Mouse (Mus musculus) adrenal gland, postnatal 10 days (tissue): ENCODE results near the gene Gm6904. TPM values are rescaled to one million over a fixed set of nuclear protein-coding genes. Genes with fewer than 3 reads are reported as not detected.
"Not testable (repeated sequence)": the region's sequence is repeated elsewhere in the genome, so short reads cannot be mapped to it uniquely, and the experiment has no call there.

Source experiments
- DNase-seq: peaks from one replicate; pipeline ENCODE4 v3.0.0; 2021; ENCODE audit warnings: mixed read lengths
- long read RNA-seq, 2 experiments: library from polyadenylated mRNA; stranded (forward); transcript quantifications; one replicate each; pipeline ENCODE4 v2.0.0; 2021
- total RNA-seq, 2 experiments: library from RNA; stranded (reverse); gene quantifications; 2 replicates each; pipeline ENCODE4 v1.2.3; 2021

The Gm6904 gene
- total RNA-seq: not detected
- long read RNA-seq, experiment 1: 0 reads
- long read RNA-seq, experiment 2, partial matches to known transcripts: 0 of 1 reads
- long read RNA-seq, experiment 2, other reads (novel, unspliced or antisense): 1 of 1 reads

- DNase-seq: no peak
Measured at GRCm38 (mm10) chr14:59260056-59260455, at the start of gene Gm6904. TSS of gene Gm6904 (minus strand) at chr14:59260216.

- peak; percentile 1 for DNase-seq
Measured at GRCm38 (mm10) chr14:59297391-59297790, 37.4 kb upstream of the Gm6904 start, which contains the start of gene Phf11a. TSS of gene Phf11a (minus strand) at chr14:59297522.

DNA sequence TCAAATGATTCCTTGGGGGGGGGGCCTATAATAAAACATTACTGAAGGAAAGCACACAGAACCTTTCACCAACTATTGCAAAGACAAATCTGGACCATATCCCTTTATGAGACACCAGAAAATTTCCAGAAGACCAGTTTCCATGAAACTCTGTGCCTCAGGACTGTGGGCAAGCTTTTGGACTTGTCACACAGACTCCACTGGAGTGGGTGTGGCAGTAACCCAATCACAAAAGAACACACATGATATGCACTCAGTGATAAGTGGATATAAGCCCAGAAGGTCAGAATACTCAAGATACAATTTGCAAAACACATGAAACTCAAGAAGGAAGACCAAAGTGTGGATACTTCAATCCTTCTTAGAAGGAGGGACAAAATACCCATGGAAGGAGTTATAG lies 31.8 kb upstream of the Gm6904 start:
- DNase-seq: not testable (repeated sequence)

GRCm38 (mm10) chr14:59274961-59275360 lies 14.9 kb upstream of the Gm6904 start:
- DNase-seq: not testable (repeated sequence)

DNA sequence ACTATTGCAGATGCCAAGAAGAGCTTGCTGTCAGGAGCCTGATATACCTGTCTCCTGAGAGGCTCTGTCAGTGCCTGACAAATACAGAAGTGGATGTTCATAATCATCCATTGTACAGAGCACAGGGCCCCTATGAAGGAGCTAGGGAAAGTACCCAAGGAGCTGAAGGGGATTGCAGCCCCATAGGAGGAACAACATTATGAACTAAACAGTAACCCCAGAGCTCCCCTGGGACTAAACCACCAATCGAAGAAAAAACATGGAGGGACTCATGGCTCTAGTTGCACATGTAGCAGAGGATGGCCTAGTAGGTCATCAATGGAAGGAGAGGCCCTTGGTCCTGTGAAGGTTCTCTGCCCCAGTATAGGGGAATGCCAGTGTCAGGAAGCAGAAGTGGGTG lies 4.2 kb downstream of the Gm6904 start:
- not testable (repeated sequence) for DNase-seq

- not testable (repeated sequence) for DNase-seq
Measured at GRCm38 (mm10) chr14:59250350-59250749, 9.7 kb downstream of the Gm6904 start.

GRCm38 (mm10) chr14:59233635-59234034 lies 26.4 kb downstream of the Gm6904 start:
- no peak for DNase-seq

DNA sequence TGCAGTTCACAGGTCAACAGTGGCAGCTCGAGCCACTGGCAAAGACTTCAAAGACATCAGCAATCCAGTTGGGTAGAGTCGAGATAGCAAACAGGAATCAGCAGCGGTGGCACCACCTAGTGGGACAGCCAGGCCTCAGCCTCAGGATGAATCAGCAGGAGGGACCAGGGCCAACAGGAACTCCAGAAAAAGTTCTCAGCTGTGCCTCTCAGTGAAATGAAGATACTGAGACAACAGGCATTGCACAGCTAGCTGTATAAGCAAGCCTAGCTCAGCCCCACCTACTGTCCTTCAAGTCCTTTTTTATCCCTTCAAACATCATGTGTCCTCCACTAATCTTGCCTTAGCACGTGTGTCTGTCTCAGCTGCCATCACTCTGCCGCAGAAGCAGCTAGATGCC lies 28.0 kb downstream of the Gm6904 start:
- peak; percentile 59 for DNase-seq

- no peak for DNase-seq
Measured at GRCm38 (mm10) chr14:59230331-59230966, 29.6 kb downstream of the Gm6904 start.

- no peak for DNase-seq
Measured at GRCm38 (mm10) chr14:59229822-59230221, 30.2 kb downstream of the Gm6904 start.

- DNase-seq: no peak
Measured at GRCm38 (mm10) chr14:59226240-59226639, 33.8 kb downstream of the Gm6904 start.

GRCm38 (mm10) chr14:59219241-59219640 lies 40.8 kb downstream of the Gm6904 start:
- DNase-seq: no peak

- no peak for DNase-seq
Measured at GRCm38 (mm10) chr14:59209816-59210215, 50.2 kb downstream of the Gm6904 start.

DNA sequence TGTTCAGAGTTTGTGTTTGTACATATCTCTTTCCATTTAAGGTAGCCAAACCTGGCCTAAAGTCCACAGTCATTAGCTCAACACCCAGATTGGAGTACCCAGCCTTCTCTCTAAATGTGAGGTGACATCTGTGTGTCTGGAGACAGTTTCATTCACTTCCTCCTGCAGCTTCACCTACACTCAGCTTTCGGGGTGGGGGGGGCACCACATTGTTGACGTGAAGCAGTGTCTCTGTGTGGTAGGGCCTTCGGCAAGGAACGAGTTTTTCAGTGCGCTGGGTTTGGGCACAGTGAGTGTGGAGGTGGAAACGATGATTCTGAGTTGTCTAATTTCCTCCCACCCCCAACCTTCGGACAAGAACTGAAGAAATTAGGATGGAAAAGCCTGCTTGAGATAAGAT lies 51.0 kb downstream of the Gm6904 start:
- no peak for DNase-seq

DNA sequence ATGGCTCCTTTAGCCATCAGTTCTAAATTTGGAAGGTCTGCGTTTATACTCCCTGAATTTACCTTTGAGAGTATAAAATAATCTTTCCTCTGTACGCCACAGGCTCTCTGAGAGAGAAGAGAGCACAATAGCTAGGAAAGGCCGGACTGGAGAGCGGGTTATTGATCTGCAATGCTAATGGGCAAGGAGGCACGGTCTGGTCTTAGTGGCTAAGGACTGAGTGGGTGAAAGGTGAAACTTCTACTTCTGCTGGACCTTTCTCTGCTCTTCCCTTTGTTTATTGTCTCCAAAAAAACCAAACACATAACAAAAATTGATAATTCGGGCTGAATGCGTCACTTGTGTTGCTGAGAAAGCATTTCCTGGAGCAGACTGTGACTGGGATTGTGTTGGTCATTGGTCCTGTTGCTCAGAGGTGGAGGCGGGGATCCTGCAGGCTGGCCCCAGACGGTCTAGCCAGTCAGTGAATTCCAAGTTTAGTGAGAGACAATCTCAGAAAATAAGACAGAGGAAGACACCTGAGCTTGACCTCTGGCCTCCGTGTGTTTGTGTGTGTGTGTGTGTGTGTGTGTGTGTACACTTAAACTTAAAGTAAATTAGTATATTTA lies 53.9 kb downstream of the Gm6904 start:
- no peak for DNase-seq

- no peak for DNase-seq
Measured at GRCm38 (mm10) chr14:59205461-59205860, 54.6 kb downstream of the Gm6904 start.

DNA sequence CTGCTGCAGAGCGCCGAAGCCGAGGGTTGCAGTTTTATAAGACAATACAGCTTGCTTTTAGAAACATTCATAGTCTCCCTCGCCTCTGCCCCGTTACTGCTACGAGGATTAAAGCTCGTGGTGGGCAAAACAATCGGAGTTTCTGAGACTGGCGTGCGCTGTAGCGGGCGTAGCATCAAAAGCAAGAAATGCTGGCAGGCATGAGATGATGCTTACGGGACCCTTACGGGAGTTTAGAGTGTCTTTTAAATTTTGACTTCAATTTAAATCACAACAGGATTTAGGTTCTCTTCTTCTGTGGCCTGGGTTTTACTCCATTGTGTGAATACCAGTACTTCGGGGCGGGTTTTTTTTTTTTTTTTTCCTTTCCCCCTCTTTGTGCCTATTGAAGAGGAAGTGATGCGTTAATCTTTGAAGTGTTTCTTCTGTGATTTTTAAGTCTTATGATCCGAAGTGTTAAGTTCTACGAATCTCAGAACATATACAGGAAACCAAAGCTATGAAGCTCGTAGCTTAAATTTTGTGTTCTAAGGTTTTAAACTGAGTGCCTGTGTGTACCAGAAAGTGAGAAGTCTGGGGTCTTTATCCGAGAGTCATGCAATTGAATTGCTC lies 58.3 kb downstream of the Gm6904 start:
- DNase-seq: no peak

- peak; percentile 95 for DNase-seq
Measured at GRCm38 (mm10) chr14:59200711-59201603, 59.1 kb downstream of the Gm6904 start, which contains the start of gene Rcbtb1. TSS of gene Rcbtb1 (plus strand) at chr14:59201209.
